In genomic region chr7:16399098-16399819, GRCm38 (mm10) we compare ENCODE assay signal across 7 mouse cellular contexts. TPM values are rescaled to one million over a fixed set of nuclear protein-coding genes. Genes with fewer than 3 reads are reported as not detected.
DNase-seq lines count a peak whose midpoint lies in the region; ATAC-seq lines count a peak whose summit lies in the region.

No protein-coding gene starts in this region.

- H3K9me3 ChIP-seq in embryonic facial prominence, embryonic 12.5 days, result no peaks in the 10 kb centered on the region
- H3K9me3 ChIP-seq in limb, embryonic 13.5 days, result no peaks in the 10 kb centered on the region
- no peaks in the 10 kb centered on the region for H3K9me3 ChIP-seq in midbrain, embryonic 15.5 days

- no peaks in the 10 kb centered on the region for H3K27me3 ChIP-seq in embryonic facial prominence, embryonic 12.5 days
- no peaks in the 10 kb centered on the region for H3K27me3 ChIP-seq in limb, embryonic 13.5 days
- H3K27me3 ChIP-seq in midbrain, embryonic 15.5 days (replicated peaks), result no peaks in the 10 kb centered on the region

- peak overlapping the region; percentile 72 for H3K4me2 ChIP-seq in embryonic facial prominence, embryonic 12.5 days (replicated peaks)
- H3K4me2 ChIP-seq in limb, embryonic 13.5 days (replicated peaks), result peak overlapping the region; percentile 93
- H3K4me2 ChIP-seq in midbrain, embryonic 15.5 days, result peak overlapping the region; percentile 57

- under 1% methylated on average over 31 of the region's 31 CpGs for WGBS in embryonic facial prominence, embryonic 12.5 days
- WGBS in limb, embryonic 13.5 days, result under 1% methylated on average over 31 of the region's 31 CpGs
- WGBS in midbrain, embryonic 15.5 days, result 1% methylated on average over 31 of the region's 31 CpGs

- H3K36me3 ChIP-seq in embryonic facial prominence, embryonic 12.5 days, result no peaks in the 10 kb centered on the region
- H3K36me3 ChIP-seq in limb, embryonic 13.5 days, result no peaks in the 10 kb centered on the region
- no peaks in the 10 kb centered on the region for H3K36me3 ChIP-seq in midbrain, embryonic 15.5 days (replicated peaks)

- peak; percentile 90 to 91 for DNase-seq in adrenal gland, postnatal 36 days
- peak; percentile 96 for DNase-seq in heart, adult 18-20 months
- DNase-seq in kidney, adult 18-20 months, result peak; percentile 95
- peak; percentile 82 to 85 for DNase-seq in spleen, adult 18-20 months

- peak overlapping the region; percentile 99 for H3K9ac ChIP-seq in embryonic facial prominence, embryonic 12.5 days
- peak overlapping the region; percentile 71 for H3K9ac ChIP-seq in limb, embryonic 13.5 days
- H3K9ac ChIP-seq in midbrain, embryonic 15.5 days, result peak overlapping the region; percentile 45

- peaks cover 18% of the 10 kb centered on the region for H3K4me1 ChIP-seq in embryonic facial prominence, embryonic 12.5 days
- H3K4me1 ChIP-seq in limb, embryonic 13.5 days, result peaks cover 22% of the 10 kb centered on the region
- H3K4me1 ChIP-seq in midbrain, embryonic 15.5 days, result peaks cover 17% of the 10 kb centered on the region

- ATAC-seq in embryonic facial prominence, embryonic 12.5 days (ENCODE audit: insufficient number of reproducible peaks, insufficient read depth, low FRiP score, low TSS enrichment), result peak; percentile 79
- ATAC-seq in limb, embryonic 13.5 days (ENCODE audit: low FRiP score, low read depth), result peak; percentile 84
- ATAC-seq in midbrain, embryonic 15.5 days (replicated peaks), result peak; percentile 83

- H3K4me3 ChIP-seq in embryonic facial prominence, embryonic 12.5 days, result peak overlapping the region; percentile 91
- H3K4me3 ChIP-seq in limb, embryonic 13.5 days, result peak overlapping the region; percentile 91
- peak overlapping the region; percentile 80 for H3K4me3 ChIP-seq in midbrain, embryonic 15.5 days

- H3K27ac ChIP-seq in embryonic facial prominence, embryonic 12.5 days, result peak overlapping the region; percentile 100
- peak overlapping the region; percentile 100 for H3K27ac ChIP-seq in limb, embryonic 13.5 days
- peak overlapping the region; percentile 100 for H3K27ac ChIP-seq in midbrain, embryonic 15.5 days

RNA-seq across cellular contexts. Expression of gene Zc3h4, which starts 1.5 kb away (rescaled TPM):
- 10 to 100 TPM; 38.3 to 39.0 TPM for total RNA-seq in adrenal gland, postnatal 36 days (2021)
- 25.5 and 26.1 TPM in 2 replicates for polyA plus RNA-seq in embryonic facial prominence, embryonic 12.5 days (2016; fragmentation: Nextera tagmentation; extraction: Ambion mirVana)
- 10 to 100 TPM; 25.4 to 34.5 TPM for total RNA-seq in heart, adult 18-20 months (2021)
- polyA plus RNA-seq in limb, embryonic 13.5 days (2015; fragmentation: Nextera tagmentation; extraction: Ambion mirVana), result 18.2 and 18.5 TPM in 2 replicates
- 20.0 and 22.1 TPM in 2 replicates for polyA plus RNA-seq in midbrain, embryonic 15.5 days (2015; fragmentation: Nextera tagmentation; extraction: Ambion mirVana)

RNA-seq across cellular contexts. Expression of gene Sae1, which starts 11.7 kb away (rescaled TPM):
- 10 to 100 TPM; 69.1 to 70.8 TPM for total RNA-seq in adrenal gland, postnatal 36 days (2021)
- 386 and 405 TPM in 2 replicates for polyA plus RNA-seq in embryonic facial prominence, embryonic 12.5 days (2016; fragmentation: Nextera tagmentation; extraction: Ambion mirVana)
- total RNA-seq in heart, adult 18-20 months (2021), result 10 to 100 TPM; 37.3 to 40.6 TPM
- 359 and 362 TPM in 2 replicates for polyA plus RNA-seq in limb, embryonic 13.5 days (2015; fragmentation: Nextera tagmentation; extraction: Ambion mirVana)
- 243 and 256 TPM in 2 replicates for polyA plus RNA-seq in midbrain, embryonic 15.5 days (2015; fragmentation: Nextera tagmentation; extraction: Ambion mirVana)

RNA-seq across cellular contexts. Expression of gene Tmem160, which starts 53.3 kb away (rescaled TPM):
- 10 to 100 TPM; 69.1 to 82.7 TPM for total RNA-seq in adrenal gland, postnatal 36 days (2021)
- 57.7 and 66.8 TPM in 2 replicates for polyA plus RNA-seq in embryonic facial prominence, embryonic 12.5 days (2016; fragmentation: Nextera tagmentation; extraction: Ambion mirVana)
- 100 to 1,000 TPM in 1 of 2 experiments, 10 to 100 TPM in 1; 87.4 to 101 TPM for total RNA-seq in heart, adult 18-20 months (2021)
- polyA plus RNA-seq in limb, embryonic 13.5 days (2015; fragmentation: Nextera tagmentation; extraction: Ambion mirVana), result 44.2 and 44.9 TPM in 2 replicates
- polyA plus RNA-seq in midbrain, embryonic 15.5 days (2015; fragmentation: Nextera tagmentation; extraction: Ambion mirVana), result 63.6 and 74.4 TPM in 2 replicates

Comparison
In these comparisons a context has a peak if more than half of its experiments do, and no peak if none do; other contexts are left out.
1. Peak in every context shown above with its lines: DNase-seq, ATAC-seq, H3K4me3 ChIP-seq and H3K27ac ChIP-seq.
2. H3K9ac ChIP-seq: peak in every context shown above with its lines; median percentile 99 in embryonic facial prominence, embryonic 12.5 days; 71 in limb, embryonic 13.5 days; 45 in midbrain, embryonic 15.5 days.